Mouse (Mus musculus) embryonic facial prominence, embryonic 11.5 days (tissue): Measurements from ENCODE around the gene Rab20. TPM values are rescaled to one million over a fixed set of nuclear protein-coding genes. Genes with fewer than 3 reads are reported as not detected.
"Not testable (repeated sequence)": the region's sequence is repeated elsewhere in the genome, so short reads cannot be mapped to it uniquely, and the experiment has no call there.

Experiments
- ATAC-seq: fragments of 200-750 bp; cut with Nextera tagmentation; replicated peaks from 2 replicates; pipeline ENCODE4 v1.8.0; 2017; ENCODE audit warnings: low read depth; ENCODE audit not compliant: insufficient number of reproducible peaks, low FRiP score, low TSS enrichment
- DNase-seq: peaks from one replicate; pipeline ENCODE4 v3.0.0-alpha.2; 2015; ENCODE audit warnings: low spot score
- H3K27ac ChIP-seq: fragments of 300-500 bp; sonication (generic); replicated peaks from 2 replicates; pipeline ENCODE4 v1.5.1; 2014; ENCODE audit warnings: mild to moderate bottlenecking, low read depth, low read length, control low read depth
- H3K27me3 ChIP-seq: fragments of 300-500 bp; sonication (generic); 2 replicates; pipeline ENCODE4 v1.6.1; 2014; ENCODE audit warnings: mild to moderate bottlenecking, low read length, moderate library complexity, mixed read lengths; ENCODE audit not compliant: control insufficient read depth, insufficient read depth
- H3K36me3 ChIP-seq: fragments of 300-500 bp; sonication (generic); replicated peaks from 2 replicates; pipeline ENCODE4 v1.6.1; 2014; ENCODE audit warnings: low read depth, mild to moderate bottlenecking, low read length, moderate library complexity, mixed read lengths; ENCODE audit not compliant: control insufficient read depth, insufficient read depth
- H3K4me1 ChIP-seq: fragments of 300-500 bp; sonication (generic); 2 replicates; pipeline ENCODE4 v1.6.1; 2014; ENCODE audit warnings: low read length, mixed read lengths; ENCODE audit not compliant: control insufficient read depth, insufficient read depth
- H3K4me2 ChIP-seq: fragments of 300-500 bp; sonication (generic); 2 replicates; pipeline ENCODE4 v1.6.1; 2014; ENCODE audit warnings: low read depth, mild to moderate bottlenecking, control low read depth, low read length, moderate library complexity
- H3K4me3 ChIP-seq: fragments of 300-500 bp; sonication (generic); 2 replicates; pipeline ENCODE4 v1.5.1; 2014; ENCODE audit warnings: low read depth, low read length, control low read depth
- H3K9ac ChIP-seq: fragments of 300-500 bp; sonication (generic); replicated peaks from 2 replicates; pipeline ENCODE4 v1.6.1; 2014; ENCODE audit warnings: mild to moderate bottlenecking, control low read depth, low read length
- H3K9me3 ChIP-seq: fragments of 300-500 bp; sonication (generic); replicated peaks from 2 replicates; pipeline ENCODE4 v1.6.1; 2016; ENCODE audit warnings: mild to moderate bottlenecking, low read length, inconsistent platforms, mixed read lengths; ENCODE audit not compliant: control insufficient read depth
- WGBS: fragments of 180-500 bp; shearing (Covaris S2); extraction: QIAGEN DNeasy Blood & Tissue Kit; methylation state at CpG from one replicate; pipeline ENCODE4 v1.1.7; 2014; 5-methylcytosine and 5-hydroxymethylcytosine counted together
- polyA plus RNA-seq: library from polyadenylated mRNA; unstranded; fragments of >200 nt; fragmentation: Nextera tagmentation; extraction: Ambion mirVana; gene quantifications from 2 replicates; pipeline ENCODE4 v1.2.1, GENCODE M21; 2014

The Rab20 gene
- polyA plus RNA-seq, 1 experiment from 2014 or later = 0.79 TPM

DNA sequence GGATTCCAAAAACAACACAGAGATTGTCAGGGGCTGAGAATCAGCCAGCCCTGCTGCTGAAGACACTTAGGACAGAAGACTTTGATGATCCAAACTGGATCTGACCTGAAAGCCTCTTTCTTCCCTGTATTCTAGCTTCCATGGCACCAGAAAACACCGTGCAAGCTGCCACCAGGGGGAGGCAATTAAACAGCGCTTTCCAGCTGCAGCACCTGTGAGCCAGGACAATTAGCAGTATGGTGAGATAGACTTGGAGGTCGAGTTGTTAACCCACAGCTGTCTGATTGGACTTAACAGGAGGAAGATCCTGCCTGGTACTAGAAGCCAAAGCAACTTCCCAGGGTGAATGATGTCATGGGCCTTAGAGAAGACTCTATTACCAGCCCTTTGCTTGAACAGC lies 9.4 kb downstream of the Rab20 start:
- H3K27me3 ChIP-seq = no peaks in the 10 kb centered on the region
- no peak overlapping the region for H3K9ac ChIP-seq
- 11% methylated on average over 3 of the region's 3 CpGs for WGBS
- H3K9me3 ChIP-seq = no peaks in the 10 kb centered on the region
- no peak overlapping the region for H3K4me3 ChIP-seq
- peak; percentile 52 for DNase-seq
- no peak overlapping the region for H3K27ac ChIP-seq
- H3K4me2 ChIP-seq = no peak overlapping the region
- no peaks in the 10 kb centered on the region for H3K36me3 ChIP-seq
- ATAC-seq = no peak
- no peaks in the 10 kb centered on the region for H3K4me1 ChIP-seq

DNA sequence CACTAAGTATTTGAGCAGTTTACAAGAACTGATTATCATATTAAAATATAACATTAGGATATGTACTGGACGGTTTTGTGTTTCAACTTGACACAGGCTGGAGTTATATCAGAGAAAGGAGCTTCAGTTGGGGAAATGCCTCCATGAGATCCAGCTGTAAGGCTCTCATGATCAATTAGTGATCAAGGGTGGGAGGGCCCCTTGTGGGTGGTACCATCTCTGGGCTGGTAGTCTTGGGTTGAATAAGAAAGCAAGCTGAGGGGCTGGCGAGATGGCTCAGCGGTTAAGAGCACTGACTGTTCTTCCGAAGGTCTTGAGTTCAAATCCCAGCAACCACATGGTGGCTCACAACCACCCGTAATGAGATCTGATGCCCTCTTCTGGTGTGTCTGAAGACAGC lies 12.0 kb downstream of the Rab20 start:
- 89% methylated on average over 4 of the region's 5 CpGs for WGBS
- not testable (repeated sequence) for DNase-seq, ATAC-seq, H3K9ac ChIP-seq, H3K4me1 ChIP-seq, H3K36me3 ChIP-seq, H3K27me3 ChIP-seq, H3K4me2 ChIP-seq, H3K9me3 ChIP-seq, H3K27ac ChIP-seq, H3K4me3 ChIP-seq

DNA sequence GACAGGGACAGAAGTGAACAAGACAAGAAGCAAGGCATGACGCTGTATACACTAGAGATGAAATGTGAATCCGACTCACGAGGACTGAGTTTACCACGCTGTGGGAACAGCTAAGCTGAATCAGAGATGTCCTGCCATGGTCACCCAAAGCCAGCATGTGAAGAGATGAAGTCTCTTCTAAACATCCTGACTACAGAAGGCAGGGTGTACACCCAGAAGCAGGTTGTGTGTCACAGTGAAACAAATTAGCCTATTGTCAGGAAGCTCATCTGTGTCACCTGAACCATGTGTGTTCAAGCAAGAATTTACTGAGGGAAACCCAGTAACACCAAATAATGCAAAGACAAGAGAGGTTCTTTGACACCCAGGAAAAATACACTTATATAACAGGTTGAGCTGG lies 12.9 kb downstream of the Rab20 start:
- Histone ChIP-seq H3K36me3 (no peaks in the 10 kb centered on the region), H3K27ac (no peak overlapping the region), H3K9me3 (no peaks in the 10 kb centered on the region), H3K27me3 (no peaks in the 10 kb centered on the region), H3K9ac (no peak overlapping the region), H3K4me2 (no peak overlapping the region), H3K4me1 (no peaks in the 10 kb centered on the region), H3K4me3 (no peak overlapping the region)
- no peak for DNase-seq
- 84% methylated on average over 4 of the region's 4 CpGs for WGBS
- no peak for ATAC-seq

DNA sequence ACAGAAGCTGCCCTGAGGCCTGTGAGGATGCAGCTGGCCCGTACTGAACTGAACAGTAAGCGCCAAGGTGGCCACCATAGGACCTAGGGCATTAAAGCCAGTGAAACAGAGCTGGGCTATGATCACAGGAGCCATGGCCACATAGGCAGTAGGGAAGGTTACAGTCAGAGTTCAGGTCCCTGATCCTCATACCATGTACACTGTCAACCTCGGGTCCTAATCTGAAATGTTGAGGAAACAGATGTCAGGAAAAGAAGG lies 13.9 kb downstream of the Rab20 start:
- H3K9me3 ChIP-seq = no peaks in the 10 kb centered on the region
- 72% methylated on average over 3 of the region's 3 CpGs for WGBS
- DNase-seq (no peak), ATAC-seq (no peak)
- H3K27ac ChIP-seq = no peak overlapping the region
- H3K9ac ChIP-seq = no peak overlapping the region
- no peaks in the 10 kb centered on the region for H3K4me1 ChIP-seq
- H3K4me2 ChIP-seq = no peak overlapping the region
- no peaks in the 10 kb centered on the region for H3K36me3 ChIP-seq
- no peaks in the 10 kb centered on the region for H3K27me3 ChIP-seq
- H3K4me3 ChIP-seq = no peak overlapping the region

DNA sequence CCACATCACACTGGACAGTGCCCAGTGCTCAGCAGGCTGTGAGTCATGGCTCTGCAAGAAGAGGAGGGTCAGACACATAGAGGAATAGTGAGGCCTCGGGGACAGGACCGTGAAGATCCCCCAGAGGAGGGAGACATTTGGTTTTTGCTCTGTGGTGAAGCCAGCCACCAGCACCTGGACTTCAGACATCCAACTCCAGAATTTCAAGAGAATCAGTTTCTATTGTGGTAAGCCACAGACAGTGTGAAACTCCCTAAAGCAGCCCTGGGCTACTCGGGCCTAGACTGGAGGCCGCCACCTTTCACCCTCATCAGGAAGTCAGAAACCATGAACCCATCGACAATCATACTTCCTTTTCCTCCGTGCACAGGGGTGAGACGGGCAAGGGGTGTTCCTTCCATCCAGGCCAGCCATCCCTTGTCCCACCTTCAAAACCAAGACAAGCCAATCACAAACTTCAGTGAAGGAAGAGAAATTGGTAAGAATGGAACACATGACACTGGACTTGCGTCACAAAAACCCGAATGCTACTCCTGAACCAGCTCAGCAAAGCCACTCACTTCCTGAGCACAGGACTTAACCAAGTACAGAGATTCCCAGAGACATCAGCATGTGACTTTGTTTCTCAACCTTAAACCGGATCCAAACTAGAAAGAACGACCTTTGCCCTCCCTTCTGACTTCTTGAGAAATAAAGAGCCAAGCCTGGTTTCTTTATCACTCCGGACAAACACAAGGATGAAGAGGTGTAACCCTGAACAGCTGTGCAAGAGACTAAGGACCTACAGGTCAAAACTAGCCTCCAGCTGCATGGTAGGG lies 14.4 kb downstream of the Rab20 start:
- ATAC-seq (no peak), DNase-seq (no peak)
- H3K9me3 ChIP-seq = no peaks in the 10 kb centered on the region
- H3K36me3 ChIP-seq = no peaks in the 10 kb centered on the region
- no peaks in the 10 kb centered on the region for H3K27me3 ChIP-seq
- H3K4me2 ChIP-seq = no peak overlapping the region
- no peaks in the 10 kb centered on the region; the same call in 1 of the 2 replicates for H3K4me1 ChIP-seq
- no peak overlapping the region for H3K4me3 ChIP-seq
- H3K9ac ChIP-seq = no peak overlapping the region
- 68% methylated on average over 12 of the region's 12 CpGs for WGBS
- H3K27ac ChIP-seq = no peak overlapping the region

DNA sequence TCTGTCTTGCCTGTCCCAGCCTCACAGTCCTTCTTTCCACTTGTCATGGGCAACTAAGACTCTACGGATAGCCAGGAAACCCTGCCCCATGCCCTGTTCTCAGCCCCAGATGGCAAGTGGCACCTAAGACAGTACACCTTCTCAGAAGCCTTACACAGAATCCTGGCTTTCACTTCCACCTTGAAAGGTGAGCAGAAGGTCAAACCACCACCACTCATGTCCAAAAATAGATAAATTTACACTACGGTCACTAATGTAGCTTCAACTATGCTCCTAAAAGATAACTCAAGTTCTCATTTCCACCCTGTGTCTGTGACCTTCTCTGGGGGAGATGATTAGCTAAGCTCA lies 15.0 kb downstream of the Rab20 start:
- H3K9ac ChIP-seq = no peak overlapping the region
- no peak for ATAC-seq
- WGBS = 86% methylated on average over 2 of the region's 2 CpGs

DNA sequence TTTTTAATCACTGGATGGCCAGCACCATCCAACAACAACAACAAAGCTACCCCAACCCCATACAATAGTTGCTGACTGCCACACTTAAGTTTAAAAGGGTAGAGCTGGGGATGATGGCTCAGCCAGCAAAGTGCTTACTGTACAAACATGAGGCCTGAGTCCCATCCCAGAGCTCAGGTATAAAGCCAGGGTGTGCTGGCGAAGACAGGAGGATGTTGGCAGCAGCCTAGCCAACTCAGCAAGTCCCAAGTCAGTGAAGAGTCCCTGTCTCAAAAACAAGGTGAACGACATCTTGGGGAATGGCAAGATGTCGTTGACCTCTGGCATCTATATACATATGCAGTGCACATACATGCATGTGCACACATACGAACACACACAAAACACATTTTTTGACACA lies 15.9 kb downstream of the Rab20 start:
- DNase-seq (no peak), ATAC-seq (no peak)
- H3K27me3 ChIP-seq = no peaks in the 10 kb centered on the region
- no peak overlapping the region for H3K9ac ChIP-seq
- H3K27ac ChIP-seq = no peak overlapping the region
- H3K9me3 ChIP-seq = no peaks in the 10 kb centered on the region
- H3K4me2 ChIP-seq = no peak overlapping the region
- no peaks in the 10 kb centered on the region for H3K36me3 ChIP-seq
- H3K4me3 ChIP-seq = no peak overlapping the region
- no peaks in the 10 kb centered on the region; the same call in 1 of the 2 replicates for H3K4me1 ChIP-seq
- 86% methylated on average over 4 of the region's 4 CpGs for WGBS

More for the DNA sequence above, 15.0 kb downstream of the Rab20 start:
- Histone ChIP-seq H3K27me3 (no peaks in the 10 kb centered on the region), H3K4me2 (no peak overlapping the region), H3K9me3 (no peaks in the 10 kb centered on the region), H3K4me1 (no peaks in the 10 kb centered on the region; the same call in 1 of the 2 replicates), H3K27ac (no peak overlapping the region), H3K36me3 (no peaks in the 10 kb centered on the region), H3K4me3 (no peak overlapping the region)
- no peak for DNase-seq

DNA sequence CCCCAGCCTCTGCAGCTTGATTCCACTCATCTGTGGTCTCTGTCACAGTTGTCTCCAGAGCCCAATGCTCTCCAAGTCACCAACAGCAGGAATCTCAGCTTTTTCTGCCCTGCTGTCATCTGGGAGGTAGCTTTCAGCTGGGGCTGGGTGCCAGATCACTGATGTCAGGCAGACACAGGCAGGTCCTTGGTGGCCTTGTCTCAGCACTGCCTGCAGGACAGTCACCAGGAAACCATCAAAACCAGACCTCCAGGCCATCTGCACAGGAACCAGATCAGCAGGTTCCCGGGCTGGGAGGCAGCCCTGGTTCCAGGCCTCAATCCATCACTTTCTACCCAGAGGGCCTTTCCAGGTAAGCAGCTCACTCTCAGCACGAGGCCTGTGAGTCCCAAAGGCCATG lies 16.7 kb downstream of the Rab20 start:
- DNase-seq = no peak
- Histone ChIP-seq H3K9ac (no peak overlapping the region), H3K4me2 (no peak overlapping the region), H3K27me3 (no peaks in the 10 kb centered on the region), H3K4me1 (no peaks in the 10 kb centered on the region; the same call in 1 of the 2 replicates), H3K9me3 (no peaks in the 10 kb centered on the region), H3K4me3 (no peak overlapping the region), H3K36me3 (no peaks in the 10 kb centered on the region), H3K27ac (no peak overlapping the region)
- WGBS = 64% methylated on average over 2 of the region's 2 CpGs
- no peak for ATAC-seq
